ENCODE assay signal across 24 mouse cellular contexts in the genomic region with DNA sequence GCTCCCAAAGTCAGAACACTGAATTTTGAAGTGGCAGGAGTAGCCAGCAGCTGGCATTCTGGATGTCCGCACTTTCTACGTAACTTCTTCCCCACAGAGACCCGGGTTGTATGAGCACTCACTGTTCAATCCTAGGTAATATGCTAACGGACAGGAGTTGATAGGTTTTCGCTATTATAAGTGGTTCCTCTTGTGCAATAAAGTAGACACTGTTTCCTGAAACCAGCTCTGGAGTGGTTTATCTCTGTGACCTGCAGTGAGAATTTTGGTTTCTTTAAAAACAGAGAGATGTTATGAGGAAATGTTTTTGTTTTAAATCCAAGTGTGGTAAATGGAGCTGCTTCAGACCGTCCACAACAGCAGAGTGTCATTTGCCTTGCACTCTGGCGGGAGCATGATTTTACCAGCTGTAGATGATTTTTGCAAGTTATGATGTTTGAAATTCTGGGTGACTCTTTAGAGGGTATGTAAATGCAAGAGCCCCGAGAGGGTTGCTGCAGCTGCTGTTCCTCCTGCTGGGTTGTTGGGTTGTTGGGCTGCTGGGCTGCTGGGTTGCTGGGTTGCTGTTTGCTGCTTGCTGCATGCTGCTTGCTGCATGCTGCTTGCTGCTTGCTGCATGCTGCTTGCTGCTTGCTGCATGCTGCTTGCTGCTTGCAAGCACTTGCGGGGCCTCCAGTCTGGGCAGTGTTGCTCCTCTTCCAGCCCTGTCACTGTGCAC. TPM values are rescaled to one million over a fixed set of nuclear protein-coding genes. Genes with fewer than 3 reads are reported as not detected.
DNase-seq lines count a peak whose midpoint lies in the region; ATAC-seq and TF ChIP-seq lines count a peak whose summit lies in the region.
"Had no signal": no experiment of that assay in that cellular context is flagged by ENCODE, and none has a peak within 500 bp of the region (broad histone marks: within the 10 kb centered on the region; RNA-seq: fewer than 3 reads in every experiment).

No protein-coding gene starts in this region.

- H3K4me2 ChIP-seq in limb, embryonic 11.5 days (ENCODE audit: low read depth, severe bottlenecking): no peak overlapping the region
- H3K4me2 ChIP-seq: embryonic facial prominence, embryonic 15.5 days; heart, embryonic 11.5 days; heart, embryonic 15.5 days had no signal

- H3K27me3 ChIP-seq in limb, embryonic 11.5 days (ENCODE audit: control insufficient read depth, insufficient read depth, low read length): no peaks in the 10 kb centered on the region
- no peaks in the 10 kb centered on the region for H3K27me3 ChIP-seq in limb, embryonic 10.5 days (ENCODE audit: low read depth, poor library complexity, severe bottlenecking)
- H3K27me3 ChIP-seq: embryonic facial prominence, embryonic 15.5 days; heart, embryonic 15.5 days had no signal

- no peak overlapping the region for H3K4me3 ChIP-seq in gastrocnemius, adult 2 months
- no peak overlapping the region for H3K4me3 ChIP-seq in limb, embryonic 11.5 days (ENCODE audit: low read depth, low read length)
- no peak overlapping the region for H3K4me3 ChIP-seq in limb, embryonic 10.5 days
- H3K4me3 ChIP-seq: embryonic facial prominence, embryonic 15.5 days; erythroblast, embryonic 14.5 days; heart, embryonic 15.5 days had no signal

- intact Hi-C loops in gastrocnemius, adult 2 months (cut with DNase I): no loop called here

- no peaks in the 10 kb centered on the region for H3K36me3 ChIP-seq in limb, embryonic 11.5 days (ENCODE audit: control insufficient read depth, insufficient read depth, low read length)
- H3K36me3 ChIP-seq in limb, embryonic 10.5 days: no peaks in the 10 kb centered on the region
- H3K36me3 ChIP-seq: embryonic facial prominence, embryonic 15.5 days; G1E; heart, embryonic 15.5 days had no signal

- no peak for TF ChIP-seq CTCF in gastrocnemius, adult 2 months (IDR thresholded peaks at IDR 0.05)

- DNase-seq in gastrocnemius, adult 2 months: no peak
- DNase-seq in gastrocnemius, postnatal 10 days: no peak
- DNase-seq in limb, embryonic 11.5 days (ENCODE audit: low spot score): peak; percentile 19
- DNase-seq in limb, embryonic 10.5 days (ENCODE audit: low spot score): no peak
- DNase-seq in cerebellum, adult 18-20 months: no peak
- DNase-seq: adrenal gland, adult 8-10 months; adrenal gland, postnatal 36 days; cerebellum, adult 8-10 months; cerebellum, postnatal 25 days; gastrocnemius, postnatal 25 days; heart, adult 18-20 months; heart, postnatal 14 days; kidney, adult 18-20 months had no signal

- H3K9me3 ChIP-seq in limb, embryonic 11.5 days (ENCODE audit: control insufficient read depth, low read length): no peaks in the 10 kb centered on the region
- no peaks in the 10 kb centered on the region for H3K9me3 ChIP-seq in limb, embryonic 10.5 days (replicated peaks)
- H3K9me3 ChIP-seq: embryonic facial prominence, embryonic 15.5 days; G1E; heart, embryonic 15.5 days had no signal

- no peaks in the 10 kb centered on the region; the same call in 1 of the 2 replicates for H3K4me1 ChIP-seq in limb, embryonic 11.5 days (ENCODE audit: control insufficient read depth, insufficient read depth, low read length)
- peaks cover 16% of the 10 kb centered on the region for H3K4me1 ChIP-seq in limb, embryonic 10.5 days
- H3K4me1 ChIP-seq: heart, embryonic 15.5 days had no signal

- H3K9ac ChIP-seq in limb, embryonic 11.5 days (ENCODE audit: low read length): no peak overlapping the region
- H3K9ac ChIP-seq: embryonic facial prominence, embryonic 15.5 days; heart, embryonic 15.5 days had no signal

- no peak for ATAC-seq in limb, embryonic 11.5 days (ENCODE audit: insufficient number of reproducible peaks, low FRiP score, low TSS enrichment, low read depth)
- ATAC-seq in granulocyte monocyte progenitor cell, adult 5-6 weeks (replicated peaks; ENCODE audit: poor library complexity, severe bottlenecking): peak; percentile 94
- peak; percentile 86 for ATAC-seq in megakaryocyte progenitor cell, adult 5-6 weeks (replicated peaks; ENCODE audit: poor library complexity)
- ATAC-seq: CD4-positive, CD25-positive, alpha-beta regulatory T cell, adult 4 months; forebrain, embryonic 16.5 days; hindbrain, embryonic 16.5 days; inflammation-experienced regulatory T-cells, adult 6 months had no signal

- H3K27ac ChIP-seq in gastrocnemius, adult 2 months: 0 out of 2 replicates have a peak overlapping the region, but pooled peaks have one; percentile 12
- no peak overlapping the region for H3K27ac ChIP-seq in limb, embryonic 11.5 days (replicated peaks; ENCODE audit: low read depth, low read length)
- no peak overlapping the region for H3K27ac ChIP-seq in limb, embryonic 10.5 days
- H3K27ac ChIP-seq: embryonic facial prominence, embryonic 15.5 days; heart, embryonic 15.5 days had no signal

- WGBS in limb, embryonic 11.5 days: 74% methylated on average over 9 of the region's 9 CpGs
- WGBS in limb, embryonic 10.5 days: 85% methylated on average over 9 of the region's 9 CpGs

RNA-seq across cellular contexts. Expression of a gene that starts 18.8 kb away (rescaled TPM):
- 1 to 10 TPM; 1.9 to 3.6 TPM for total RNA-seq in gastrocnemius, adult 2 months (2021)
- total RNA-seq in gastrocnemius, postnatal 10 days (2021): 1 to 10 TPM; 2.3 to 2.7 TPM
- not detected in 2 replicates for polyA plus RNA-seq in limb, embryonic 11.5 days (2014; fragmentation: Nextera tagmentation; extraction: Ambion mirVana)
- not detected in 2 replicates for polyA plus RNA-seq in limb, embryonic 10.5 days (2016; fragmentation: Nextera tagmentation; extraction: Ambion mirVana)
- 0.26 and 0.36 TPM in 2 replicates for total RNA-seq in granulocyte monocyte progenitor cell, adult 5-6 weeks (2014; fragmentation: Nextera tagmentation)
- 0.82 and 1.2 TPM in 2 replicates for total RNA-seq in granulocyte monocyte progenitor cell, adult 5-6 weeks (2017)
- total RNA-seq in megakaryocyte progenitor cell, adult 5-6 weeks (2015): 0.77 and 0.83 TPM in 2 replicates
- 0.88 and 1.1 TPM in 2 replicates for total RNA-seq in megakaryocyte progenitor cell, adult 5-6 weeks (2017)
- total RNA-seq: G1E had no signal
- polyA plus RNA-seq: CD4-positive, CD25-positive, alpha-beta regulatory T cell, adult 4 months; erythroblast, embryonic 14.5 days; G1E; heart, embryonic 11.5 days had no signal
